Mouse (Mus musculus) spleen, postnatal 14 days (tissue): ENCODE data around the gene Cyfip2.

Experiments
- DNase-seq, 2 experiments: peaks; one replicate each; pipeline ENCODE4 v3.0.0; 2021 to 2022; ENCODE audit warnings: low spot score in 2 of 2

Gene Cyfip2

GRCm38 (mm10) chr11:46312523-46313035 lies at the start of gene Cyfip2:
TSS of gene Cyfip2 (minus strand) at chr11:46312859.
- DNase-seq, result no peak

GRCm38 (mm10) chr11:46360991-46361665 lies 48.5 kb upstream of the Cyfip2 start:
- DNase-seq, result no peak

- no peak for DNase-seq
Observed at GRCm38 (mm10) chr11:46358369-46358768, 45.7 kb upstream of the Cyfip2 start.

- no peak for DNase-seq
Observed at GRCm38 (mm10) chr11:46349681-46350410, 37.2 kb upstream of the Cyfip2 start.

GRCm38 (mm10) chr11:46348416-46348815 lies 35.8 kb upstream of the Cyfip2 start:
- DNase-seq, result no peak

GRCm38 (mm10) chr11:46347756-46348155 lies 35.1 kb upstream of the Cyfip2 start:
- no peak for DNase-seq

GRCm38 (mm10) chr11:46343886-46344546 lies 31.4 kb upstream of the Cyfip2 start:
- DNase-seq, result no peak

GRCm38 (mm10) chr11:46341960-46342359 lies 29.3 kb upstream of the Cyfip2 start:
- no peak for DNase-seq

- no peak for DNase-seq
Observed at GRCm38 (mm10) chr11:46336020-46336419, 23.4 kb upstream of the Cyfip2 start.

- DNase-seq, result no peak
Observed at GRCm38 (mm10) chr11:46332217-46332616, 19.6 kb upstream of the Cyfip2 start.

GRCm38 (mm10) chr11:46326271-46327015 lies 13.8 kb upstream of the Cyfip2 start:
- DNase-seq, result peak in 1 of 2 experiments; percentile 35

GRCm38 (mm10) chr11:46321559-46321958 lies 8.9 kb upstream of the Cyfip2 start:
- DNase-seq, result no peak

GRCm38 (mm10) chr11:46314534-46314933 lies 1.9 kb upstream of the Cyfip2 start:
- no peak for DNase-seq

GRCm38 (mm10) chr11:46313851-46314250 lies 1.2 kb upstream of the Cyfip2 start:
- DNase-seq, result peak in 1 of 2 experiments; percentile 33

- DNase-seq, result peak; percentile 48 to 50
Observed at GRCm38 (mm10) chr11:46311703-46312522, 746 bp downstream of the Cyfip2 start.

- peak in 1 of 2 experiments; percentile 43 for DNase-seq
Observed at GRCm38 (mm10) chr11:46311181-46311702, 1.4 kb downstream of the Cyfip2 start.

GRCm38 (mm10) chr11:46310647-46311063 lies 2.0 kb downstream of the Cyfip2 start:
- DNase-seq, result no peak

GRCm38 (mm10) chr11:46309808-46310555 lies 2.7 kb downstream of the Cyfip2 start:
- DNase-seq, result no peak

- no peak for DNase-seq
Observed at GRCm38 (mm10) chr11:46309111-46309741, 3.4 kb downstream of the Cyfip2 start.
